Mouse (Mus musculus) stomach, postnatal 0 days (tissue): Measurements from ENCODE around the gene Rapgef3.

Source experiments
- CTCF ChIP-seq: IDR thresholded peaks from 2 replicates; pipeline ENCODE4 v1.5.1; 2016; ENCODE audit warnings: antibody characterized with exemption, low read depth, mild to moderate bottlenecking, moderate library complexity
- EP300 ChIP-seq: optimal IDR thresholded peaks from 2 replicates; pipeline ENCODE3; 2016; ENCODE audit warnings: antibody characterized with exemption

GRCm38 (mm10) chr15:97801811-97802210 is 34.0 kb upstream of the Rapgef3 start:
- TF ChIP-seq EP300 (no peak), CTCF (no peak)
